In genomic region chr4:148940674-148941211, GRCm38 (mm10) we compare ENCODE assay signal across 7 mouse cellular contexts.
DNase-seq lines count a peak whose midpoint lies in the region; ATAC-seq lines count a peak whose summit lies in the region.

No protein-coding gene starts in this region.

- H3K9me3 ChIP-seq in forebrain, embryonic 10.5 days, result no peaks in the 10 kb centered on the region
- H3K9me3 ChIP-seq in limb, embryonic 10.5 days (replicated peaks), result no peaks in the 10 kb centered on the region; the same call in 1 of the 2 replicates

- H3K4me3 ChIP-seq in forebrain, embryonic 10.5 days, result peak overlapping the region; percentile 38
- peak overlapping the region; percentile 36 for H3K4me3 ChIP-seq in limb, embryonic 10.5 days

- H3K27me3 ChIP-seq in forebrain, embryonic 10.5 days (ENCODE audit: poor library complexity, severe bottlenecking), result peaks cover 88% of the 10 kb centered on the region
- peaks cover 66% of the 10 kb centered on the region for H3K27me3 ChIP-seq in limb, embryonic 10.5 days (ENCODE audit: low read depth, poor library complexity, severe bottlenecking)

- H3K4me1 ChIP-seq in forebrain, embryonic 10.5 days, result peaks cover 56% of the 10 kb centered on the region
- peaks cover 67% of the 10 kb centered on the region for H3K4me1 ChIP-seq in limb, embryonic 10.5 days

- peak; percentile 77 for ATAC-seq in CD4-positive, CD25-positive, alpha-beta regulatory T cell, adult 4 months
- peak; percentile 94 to 98 for ATAC-seq in hematopoietic stem cell, adult 5-6 weeks (replicated peaks in 1 of 2; ENCODE audit: insufficient read depth in 1 of 2, low FRiP score in 2 of 2, low TSS enrichment in 1 of 2, low read depth in 1 of 2, poor library complexity in 2 of 2, severe bottlenecking in 2 of 2)

- WGBS in forebrain, embryonic 10.5 days, result 11% methylated on average over 25 of the region's 25 CpGs
- WGBS in limb, embryonic 10.5 days, result 13% methylated on average over 25 of the region's 25 CpGs

- DNase-seq in T-cell, adult 2 months (ENCODE audit: low spot score), result peak; percentile 26
- peak; percentile 88 for DNase-seq in forebrain, embryonic 10.5 days (ENCODE audit: extremely low spot score, low spot score)
- DNase-seq in limb, embryonic 10.5 days (ENCODE audit: low spot score), result peak; percentile 86
- DNase-seq in mesoderm, embryonic 11.5 days (ENCODE audit: low read depth, low spot score), result peak; percentile 82
- peak; percentile 44 to 56 for DNase-seq in spleen, postnatal 14 days (ENCODE audit: low spot score in 2 of 2)

- peak overlapping the region; percentile 78 for H3K27ac ChIP-seq in forebrain, embryonic 10.5 days
- H3K27ac ChIP-seq in limb, embryonic 10.5 days, result peak overlapping the region; percentile 58

- H3K36me3 ChIP-seq in forebrain, embryonic 10.5 days (replicated peaks), result peaks cover 46% of the 10 kb centered on the region
- peaks cover 4% of the 10 kb centered on the region; the same call in 1 of the 2 replicates for H3K36me3 ChIP-seq in limb, embryonic 10.5 days

Comparison
In these comparisons a context has a peak if more than half of its experiments do, and no peak if none do; other contexts are left out.
1. Peak in every context shown above with its lines: DNase-seq, ATAC-seq, H3K4me3 ChIP-seq and H3K27ac ChIP-seq.
2. DNase-seq: peak in every context shown above with its lines; median percentile 88 in forebrain, embryonic 10.5 days; 86 in limb, embryonic 10.5 days; 82 in mesoderm, embryonic 11.5 days; 50 in spleen, postnatal 14 days; 26 in T-cell, adult 2 months.